ENCODE assay signal across 21 mouse cellular contexts in genomic region chr2:110816189-110816588, GRCm38 (mm10).
DNase-seq lines count a peak whose midpoint lies in the region; ATAC-seq and TF ChIP-seq lines count a peak whose summit lies in the region.
"Had no signal": no experiment of that assay in that cellular context is flagged by ENCODE, and none has a peak within 500 bp of the region (broad histone marks: within the 10 kb centered on the region; RNA-seq: fewer than 3 reads in every experiment).

No protein-coding gene starts in this region.

- H3K27ac ChIP-seq in forebrain, embryonic 14.5 days (ENCODE audit: low read depth, low read length), result no peak overlapping the region
- H3K27ac ChIP-seq in forebrain, embryonic 11.5 days (ENCODE audit: low read depth, low read length), result no peak overlapping the region
- no peak overlapping the region for H3K27ac ChIP-seq in midbrain, postnatal 0 days (ENCODE audit: low read depth, low read length)
- H3K27ac ChIP-seq in midbrain, embryonic 11.5 days (ENCODE audit: low read depth, low read length), result no peak overlapping the region
- H3K27ac ChIP-seq: forebrain, embryonic 10.5 days; heart, embryonic 10.5 days; kidney, postnatal 0 days; macrophage; stomach, embryonic 15.5 days had no signal

- TF ChIP-seq CTCF in midbrain, postnatal 0 days (IDR thresholded peaks at IDR 0.05), result no peak

- no peaks in the 10 kb centered on the region for H3K4me1 ChIP-seq in forebrain, embryonic 14.5 days (ENCODE audit: control insufficient read depth, insufficient read depth, low read length)
- H3K4me1 ChIP-seq in forebrain, embryonic 11.5 days (replicated peaks; ENCODE audit: control insufficient read depth, insufficient read depth, low read length), result no peaks in the 10 kb centered on the region
- no peaks in the 10 kb centered on the region for H3K4me1 ChIP-seq in midbrain, postnatal 0 days (ENCODE audit: insufficient read depth, low read length)
- H3K4me1 ChIP-seq in midbrain, embryonic 11.5 days (ENCODE audit: control insufficient read depth, insufficient read depth, low read length), result no peaks in the 10 kb centered on the region
- H3K4me1 ChIP-seq: forebrain, embryonic 10.5 days; heart, embryonic 10.5 days; stomach, embryonic 15.5 days had no signal

- H3K9me3 ChIP-seq in forebrain, embryonic 14.5 days (replicated peaks; ENCODE audit: control insufficient read depth, low read length), result no peaks in the 10 kb centered on the region
- no peaks in the 10 kb centered on the region for H3K9me3 ChIP-seq in forebrain, embryonic 11.5 days (ENCODE audit: control insufficient read depth, low read length)
- no peaks in the 10 kb centered on the region for H3K9me3 ChIP-seq in midbrain, postnatal 0 days (ENCODE audit: low read length)
- H3K9me3 ChIP-seq in midbrain, embryonic 11.5 days (ENCODE audit: control insufficient read depth, low read length), result no peaks in the 10 kb centered on the region
- H3K9me3 ChIP-seq: forebrain, embryonic 10.5 days; heart, embryonic 10.5 days; stomach, embryonic 15.5 days had no signal

- DNase-seq in forebrain, embryonic 14.5 days (ENCODE audit: low spot score), result peak; percentile 32
- DNase-seq in forebrain, embryonic 11.5 days (ENCODE audit: low spot score), result no peak
- peak; percentile 51 for DNase-seq in midbrain, postnatal 0 days (ENCODE audit: low spot score)
- no peak for DNase-seq in midbrain, embryonic 11.5 days (ENCODE audit: low spot score, missing footprints)
- peak; percentile 85 for DNase-seq in cerebellum, adult 9-10 months
- no peak for DNase-seq in MN1 (ENCODE audit: low spot score)
- no peak for DNase-seq in right cerebral cortex, postnatal 10 days (ENCODE audit: low spot score in 2 of 2)
- no peak for DNase-seq in adrenal gland, postnatal 10 days
- DNase-seq: heart, postnatal 4 days; kidney, adult 18-20 months; right cerebral cortex, postnatal 4 days; thymus, adult 18-20 months; thymus, postnatal 4 days had no signal

- H3K9ac ChIP-seq in forebrain, embryonic 14.5 days (ENCODE audit: low read length), result no peak overlapping the region
- H3K9ac ChIP-seq in forebrain, embryonic 11.5 days (ENCODE audit: low read length), result no peak overlapping the region
- no peak overlapping the region for H3K9ac ChIP-seq in midbrain, postnatal 0 days (replicated peaks; ENCODE audit: low read length, poor library complexity, severe bottlenecking)
- no peak overlapping the region for H3K9ac ChIP-seq in midbrain, embryonic 11.5 days (ENCODE audit: low read length)
- H3K9ac ChIP-seq: stomach, embryonic 15.5 days had no signal

- no peak overlapping the region for H3K4me3 ChIP-seq in forebrain, embryonic 14.5 days (ENCODE audit: low read depth, low read length)
- H3K4me3 ChIP-seq in forebrain, embryonic 11.5 days (ENCODE audit: low read depth, low read length), result no peak overlapping the region
- H3K4me3 ChIP-seq in midbrain, postnatal 0 days (ENCODE audit: low read depth, low read length), result no peak overlapping the region
- no peak overlapping the region for H3K4me3 ChIP-seq in midbrain, embryonic 11.5 days (ENCODE audit: low read depth, low read length)
- H3K4me3 ChIP-seq: forebrain, embryonic 10.5 days; heart, embryonic 10.5 days; stomach, embryonic 15.5 days had no signal

- 0 out of 2 replicates have a peak, but pooled peaks have one; percentile 32 for ATAC-seq in forebrain, embryonic 14.5 days
- no peak for ATAC-seq in forebrain, embryonic 11.5 days (replicated peaks; ENCODE audit: low FRiP score)
- no peak for ATAC-seq in midbrain, postnatal 0 days (ENCODE audit: low FRiP score)
- no peak for ATAC-seq in midbrain, embryonic 11.5 days (ENCODE audit: low FRiP score)
- ATAC-seq: inflammation-experienced regulatory T-cells, adult 6 months; midbrain, embryonic 16.5 days; Patski had no signal

- no peaks in the 10 kb centered on the region for H3K36me3 ChIP-seq in forebrain, embryonic 14.5 days (ENCODE audit: control insufficient read depth, insufficient read depth, low read length)
- H3K36me3 ChIP-seq in forebrain, embryonic 11.5 days (ENCODE audit: control insufficient read depth, insufficient read depth, low read length), result no peaks in the 10 kb centered on the region
- H3K36me3 ChIP-seq in midbrain, postnatal 0 days (ENCODE audit: insufficient read depth, low read length), result no peaks in the 10 kb centered on the region
- no peaks in the 10 kb centered on the region for H3K36me3 ChIP-seq in midbrain, embryonic 11.5 days (ENCODE audit: control insufficient read depth, insufficient read depth, low read length)
- H3K36me3 ChIP-seq: forebrain, embryonic 10.5 days; heart, embryonic 10.5 days; stomach, embryonic 15.5 days had no signal

- H3K4me2 ChIP-seq in forebrain, embryonic 14.5 days (ENCODE audit: low read length), result no peak overlapping the region
- H3K4me2 ChIP-seq in forebrain, embryonic 11.5 days (ENCODE audit: low read depth, low read length, severe bottlenecking), result no peak overlapping the region
- H3K4me2 ChIP-seq in midbrain, postnatal 0 days (ENCODE audit: low read depth, low read length, poor library complexity, severe bottlenecking), result no peak overlapping the region
- no peak overlapping the region for H3K4me2 ChIP-seq in midbrain, embryonic 11.5 days
- H3K4me2 ChIP-seq: stomach, embryonic 15.5 days had no signal

- no peaks in the 10 kb centered on the region for H3K27me3 ChIP-seq in forebrain, embryonic 14.5 days (replicated peaks; ENCODE audit: control insufficient read depth, insufficient read depth, low read length)
- no peaks in the 10 kb centered on the region for H3K27me3 ChIP-seq in forebrain, embryonic 11.5 days (ENCODE audit: control insufficient read depth, insufficient read depth, low read length)
- no peaks in the 10 kb centered on the region for H3K27me3 ChIP-seq in midbrain, postnatal 0 days (ENCODE audit: insufficient read depth, low read length)
- H3K27me3 ChIP-seq in midbrain, embryonic 11.5 days (ENCODE audit: control insufficient read depth, insufficient read depth, low read length), result no peaks in the 10 kb centered on the region
- H3K27me3 ChIP-seq: Patski; stomach, embryonic 15.5 days had no signal

Comparison
In these comparisons a context has a peak if more than half of its experiments do, and no peak if none do; other contexts are left out.
1. DNase-seq: peak in forebrain, embryonic 14.5 days (single experiment), midbrain, postnatal 0 days (single experiment) and cerebellum, adult 9-10 months (single experiment); none in forebrain, embryonic 11.5 days (single experiment), midbrain, embryonic 11.5 days (single experiment), MN1 (single experiment), right cerebral cortex, postnatal 10 days (0 of 2) and adrenal gland, postnatal 10 days (single experiment).